Mouse (Mus musculus): ENCODE results near the gene Tprgl. TPM values are rescaled to one million over a fixed set of nuclear protein-coding genes. Genes with fewer than 3 reads are reported as not detected.

Tprgl gene
- polyA plus RNA-seq, 1 experiment from 2014 or later, result 164 TPM

Other genes starting within 250 kb of the Tprgl start
- 96.1 and 104 TPM in 2 replicates for gene A430005L14Rik, start 203.4 kb downstream of the Tprgl start, polyA plus RNA-seq (2016; fragmentation: Nextera tagmentation; extraction: Ambion mirVana)
- gene Dffb, start 185.5 kb downstream of the Tprgl start, polyA plus RNA-seq (2016; fragmentation: Nextera tagmentation; extraction: Ambion mirVana), result 10.3 and 10.7 TPM in 2 replicates
- 22.6 and 23.3 TPM in 2 replicates for gene Cep104, start 185.5 kb downstream of the Tprgl start, polyA plus RNA-seq (2016; fragmentation: Nextera tagmentation; extraction: Ambion mirVana)
- 31.4 and 34.8 TPM in 2 replicates for gene Lrrc47, start 148.9 kb downstream of the Tprgl start, polyA plus RNA-seq (2016; fragmentation: Nextera tagmentation; extraction: Ambion mirVana)
- 5.6 and 6.3 TPM in 2 replicates for gene Smim1, start 134.4 kb downstream of the Tprgl start, polyA plus RNA-seq (2016; fragmentation: Nextera tagmentation; extraction: Ambion mirVana)
- not detected in 2 replicates for gene Ccdc27, start 118.0 kb downstream of the Tprgl start, polyA plus RNA-seq (2016; fragmentation: Nextera tagmentation; extraction: Ambion mirVana)
- gene Trp73, start 20.5 kb downstream of the Tprgl start, polyA plus RNA-seq (2016; fragmentation: Nextera tagmentation; extraction: Ambion mirVana), result 0.47 and 0.84 TPM in 2 replicates
- 46.9 and 52.5 TPM in 2 replicates for gene Wrap73, start 18.3 kb downstream of the Tprgl start, polyA plus RNA-seq (2016; fragmentation: Nextera tagmentation; extraction: Ambion mirVana)
- 21.3 and 29.5 TPM in 2 replicates for gene Megf6, start 10.1 kb upstream of the Tprgl start, polyA plus RNA-seq (2016; fragmentation: Nextera tagmentation; extraction: Ambion mirVana)
- gene Arhgef16, start 141.0 kb upstream of the Tprgl start, polyA plus RNA-seq (2016; fragmentation: Nextera tagmentation; extraction: Ambion mirVana), result 0.34 and 0.50 TPM in 2 replicates
- gene B230104I21Rik, start 175.5 kb upstream of the Tprgl start, polyA plus RNA-seq (2016; fragmentation: Nextera tagmentation; extraction: Ambion mirVana), result not detected in 2 replicates